Mouse (Mus musculus) ES-E14 (cell line): ENCODE results near the gene Defb42. TPM values are rescaled to one million over a fixed set of nuclear protein-coding genes. Genes with fewer than 3 reads are reported as not detected.

ENCODE experiments used
- DNase-seq: peaks from one replicate; pipeline ENCODE4 v3.0.0-alpha.2; 2013; ENCODE audit warnings: low read depth, low spot score
- H3K27ac ChIP-seq: 2 replicates; pipeline ENCODE4 v1.5.1; 2012; ENCODE audit warnings: low read depth, mild to moderate bottlenecking, low read length, moderate library complexity, mixed read lengths; ENCODE audit not compliant: poor library complexity, insufficient read depth, severe bottlenecking
- H3K36me3 ChIP-seq: 2 replicates; pipeline ENCODE4 v1.6.1; 2012; ENCODE audit warnings: mild to moderate bottlenecking, low read length, moderate library complexity, mixed read lengths; ENCODE audit not compliant: control insufficient read depth, poor library complexity, insufficient read depth, severe bottlenecking
- H3K4me1 ChIP-seq, 2 experiments: fragments of 150-350 bp in 1 of 2; sonication (generic) in 1 of 2; 2 replicates each; pipeline ENCODE4 v1.6.1; 2012; ENCODE audit warnings: low read length in 2 of 2, mild to moderate bottlenecking in 1 of 2, mixed read lengths in 1 of 2; ENCODE audit not compliant: control insufficient read depth in 2 of 2, insufficient read depth in 2 of 2, poor library complexity in 1 of 2
- H3K4me3 ChIP-seq, 2 experiments: fragments of 150-350 bp in 1 of 2; sonication (generic) in 1 of 2; 2 replicates each; pipeline ENCODE4 v1.5.1; 2012; ENCODE audit warnings: low read length in 2 of 2, low read depth in 1 of 2, mild to moderate bottlenecking in 1 of 2, mixed read lengths in 1 of 2; ENCODE audit not compliant: insufficient read depth in 1 of 2, poor library complexity in 1 of 2, severe bottlenecking in 1 of 2
- H3K9ac ChIP-seq: 2 replicates; pipeline ENCODE4 v1.6.1; 2012; ENCODE audit warnings: low read depth, mild to moderate bottlenecking, low read length, mixed read lengths; ENCODE audit not compliant: poor library complexity, insufficient read depth, severe bottlenecking
- H3K9me3 ChIP-seq: fragments of 150-350 bp; sonication (generic); 2 replicates; pipeline ENCODE4 v1.6.1; 2012; ENCODE audit warnings: low read depth, mild to moderate bottlenecking, low read length; ENCODE audit not compliant: control insufficient read depth, insufficient read depth
- CHD2 ChIP-seq: IDR thresholded peaks from 2 replicates; pipeline ENCODE4 v1.6.1; 2014; ENCODE audit warnings: mild to moderate bottlenecking, low read depth, low read length, inconsistent platforms
- HCFC1 ChIP-seq: IDR thresholded peaks from 2 replicates; pipeline ENCODE4 v1.6.1; 2012; ENCODE audit warnings: low read length, inconsistent platforms, borderline replicate concordance; ENCODE audit not compliant: insufficient read depth
- MAFK ChIP-seq: IDR thresholded peaks from 2 replicates; pipeline ENCODE4 v1.6.1; 2014; ENCODE audit warnings: mild to moderate bottlenecking, low read depth, low read length, inconsistent platforms; ENCODE audit not compliant: insufficient read depth
- ZC3H11A ChIP-seq: IDR thresholded peaks from 2 replicates; pipeline ENCODE4 v1.6.1; 2012; ENCODE audit warnings: low read depth, mild to moderate bottlenecking, inconsistent platforms, low read length, borderline replicate concordance
- ZNF384 ChIP-seq: IDR thresholded peaks from 2 replicates; pipeline ENCODE4 v1.6.1; 2012; ENCODE audit warnings: low read depth, low read length, inconsistent platforms
- in situ Hi-C, 2 experiments: fragments of 600-800 bp; cut with MboI; formaldehyde crosslinking; loops; one replicate each; pipeline ENCODE4 v1.15.1; 2025; ENCODE audit warnings: low sequenced_read_pairs in 2 of 2, inconsistent platforms in 1 of 2; ENCODE audit not compliant: unreplicated experiment in 2 of 2
- total RNA-seq: library from RNA; depleted of rRNA; stranded (reverse); fragments of 300-350 nt; gene quantifications from 2 replicates; pipeline ENCODE4 v1.2.3, GENCODE M21; 2012

Defb42 gene
- total RNA-seq, 1 experiment, result 1.5 TPM

GRCm38 (mm10) chr14:63054729-63055128 lies 7.9 kb downstream of the Defb42 start:
- TF ChIP-seq HCFC1 (no peak), MAFK (no peak), ZC3H11A (no peak), CHD2 (no peak), ZNF384 (no peak)
- in situ Hi-C loops, result no loop called here

DNA sequence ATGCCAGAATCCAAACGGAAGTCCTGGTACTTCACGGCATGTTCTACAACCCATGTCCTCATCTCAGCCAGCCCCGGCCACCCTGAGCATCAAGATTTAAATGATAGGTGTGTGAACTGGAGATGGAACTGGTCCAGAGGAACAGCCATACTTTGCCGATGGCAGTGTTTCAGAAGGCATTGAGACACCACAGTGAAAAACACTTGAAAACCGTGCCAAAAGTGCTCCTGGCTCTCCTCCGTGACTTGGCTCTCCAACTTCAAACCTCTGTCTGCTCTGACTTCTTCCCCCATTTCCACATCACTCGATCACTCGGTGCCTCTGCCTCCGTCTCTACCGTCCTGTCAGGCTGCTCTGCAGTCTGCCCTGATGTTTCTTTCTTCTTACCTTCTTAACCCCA lies 13.6 kb downstream of the Defb42 start:
- Histone ChIP-seq H3K4me1 (no peaks in the 10 kb centered on the region; a peak in 1 of 4 replicates), H3K27ac (no peak overlapping the region), H3K9me3 (no peaks in the 10 kb centered on the region), H3K9ac (no peak overlapping the region), H3K4me3 (no peak overlapping the region), H3K36me3 (no peaks in the 10 kb centered on the region)
- in situ Hi-C loops, result no loop called here
- no peak for TF ChIP-seq ZNF384
- no peak for TF ChIP-seq CHD2
- TF ChIP-seq MAFK, result no peak
- TF ChIP-seq ZC3H11A, result no peak
- no peak for TF ChIP-seq HCFC1
- DNase-seq, result no peak

More at GRCm38 (mm10) chr14:63054729-63055128, 7.9 kb downstream of the Defb42 start:
- no peaks in the 10 kb centered on the region for H3K9me3 ChIP-seq
- H3K36me3 ChIP-seq, result no peaks in the 10 kb centered on the region
- no peak overlapping the region for H3K27ac ChIP-seq
- no peak overlapping the region for H3K4me3 ChIP-seq
- DNase-seq, result no peak
- H3K9ac ChIP-seq, result no peak overlapping the region
- H3K4me1 ChIP-seq, result peaks cover 0 to 4% of the 10 kb centered on the region in 2 experiments; a peak in 2 of 4 replicates

GRCm38 (mm10) chr14:63062184-63062583 lies 15.4 kb downstream of the Defb42 start:
- Histone ChIP-seq H3K4me1 (no peaks in the 10 kb centered on the region), H3K36me3 (no peaks in the 10 kb centered on the region), H3K9me3 (no peaks in the 10 kb centered on the region), H3K9ac (no peak overlapping the region), H3K27ac (no peak overlapping the region), H3K4me3 (no peak overlapping the region)
- no peak for DNase-seq
- in situ Hi-C loops, result no loop called here
- no peak for TF ChIP-seq ZC3H11A
- TF ChIP-seq CHD2, result no peak
- no peak for TF ChIP-seq ZNF384
- TF ChIP-seq HCFC1, result no peak
- no peak for TF ChIP-seq MAFK

GRCm38 (mm10) chr14:63065391-63065790 lies 18.6 kb downstream of the Defb42 start:
- no peaks in the 10 kb centered on the region for H3K4me1 ChIP-seq
- in situ Hi-C loops, result loop anchor here in 1 of 2 experiments (5.0 kb wide), 1 partner anchor 307 kb away; no protein-coding TSS in a partner anchor
- H3K36me3 ChIP-seq, result no peaks in the 10 kb centered on the region

DNA sequence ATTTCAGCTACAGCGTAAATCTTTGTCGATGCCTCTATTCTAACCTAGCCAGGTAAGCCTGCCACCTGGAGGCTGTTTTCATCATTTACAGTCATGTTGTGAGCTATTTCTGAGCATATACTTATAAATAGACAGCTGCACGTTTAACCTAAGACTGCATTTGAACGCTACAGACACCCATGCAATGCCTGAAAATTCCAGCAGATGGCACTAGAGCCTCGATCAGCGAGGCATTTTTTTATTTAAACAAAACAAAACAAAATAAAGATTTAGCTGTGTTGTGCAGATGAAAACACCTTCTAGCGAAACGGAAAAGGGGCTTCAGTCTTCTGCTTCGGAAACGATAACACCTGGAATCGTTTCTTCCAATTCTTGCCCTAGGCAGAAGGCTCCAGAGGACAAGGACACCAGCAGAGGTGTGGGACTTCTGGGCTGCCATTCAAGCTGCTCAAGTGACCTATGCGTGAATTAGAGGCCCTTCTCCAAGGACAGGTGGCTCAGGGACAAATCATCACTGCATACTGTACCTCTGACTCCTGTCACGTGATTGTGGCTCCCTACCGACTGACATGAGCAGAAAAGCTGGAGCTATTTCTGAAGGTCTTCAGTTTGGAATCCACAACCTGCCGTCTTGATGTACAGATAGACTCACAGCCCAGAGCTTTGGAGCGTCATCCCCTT lies 20.0 kb downstream of the Defb42 start:
- Histone ChIP-seq H3K9ac (no peak overlapping the region), H3K4me3 (no peak overlapping the region), H3K4me1 (no peaks in the 10 kb centered on the region), H3K27ac (no peak overlapping the region), H3K9me3 (no peaks in the 10 kb centered on the region), H3K36me3 (no peaks in the 10 kb centered on the region)
- no peak for DNase-seq
- in situ Hi-C loops, result loop anchor here in 1 of 2 experiments (5.0 kb wide), 1 partner anchor 306 kb away; no protein-coding TSS in a partner anchor
- TF ChIP-seq MAFK (no peak), CHD2 (no peak), ZNF384 (peak; percentile 82), ZC3H11A (peak; percentile 62; the same call in 1 of the 2 replicates)

More at GRCm38 (mm10) chr14:63065391-63065790, 18.6 kb downstream of the Defb42 start:
- TF ChIP-seq ZC3H11A, result no peak
- TF ChIP-seq HCFC1, result no peak
- TF ChIP-seq CHD2, result no peak
- TF ChIP-seq MAFK, result no peak
- TF ChIP-seq ZNF384, result no peak
- no peak overlapping the region for H3K27ac ChIP-seq
- no peak overlapping the region for H3K9ac ChIP-seq
- no peaks in the 10 kb centered on the region for H3K9me3 ChIP-seq
- no peak for DNase-seq
- H3K4me3 ChIP-seq, result no peak overlapping the region
